Mouse (Mus musculus) kidney, embryonic 15.5 days (tissue): Measurements from ENCODE around the gene Prkacb. TPM values are rescaled to one million over a fixed set of nuclear protein-coding genes. Genes with fewer than 3 reads are reported as not detected.

ENCODE experiments used
- ATAC-seq: fragments of 200-750 bp; cut with Nextera tagmentation; replicated peaks from 2 replicates; pipeline ENCODE4 v1.8.0; 2017; ENCODE audit warnings: moderate TSS enrichment; ENCODE audit not compliant: low FRiP score
- H3K27ac ChIP-seq: fragments of 300-500 bp; sonication (generic); 2 replicates; pipeline ENCODE4 v1.5.1; 2015; ENCODE audit warnings: mild to moderate bottlenecking, inconsistent platforms
- H3K27me3 ChIP-seq: fragments of 300-500 bp; sonication (generic); 2 replicates; pipeline ENCODE4 v1.6.1; 2015; ENCODE audit warnings: inconsistent platforms
- H3K36me3 ChIP-seq: fragments of 300-500 bp; sonication (generic); 2 replicates; pipeline ENCODE4 v1.6.1; 2015; ENCODE audit warnings: inconsistent platforms
- H3K4me1 ChIP-seq: fragments of 300-500 bp; sonication (generic); 2 replicates; pipeline ENCODE4 v1.6.1; 2015; ENCODE audit warnings: inconsistent platforms
- H3K4me2 ChIP-seq: fragments of 300-500 bp; sonication (generic); 2 replicates; pipeline ENCODE4 v1.6.1; 2015; ENCODE audit warnings: moderate library complexity, mild to moderate bottlenecking, inconsistent platforms
- H3K4me3 ChIP-seq: fragments of 300-500 bp; sonication (generic); replicated peaks from 2 replicates; pipeline ENCODE4 v1.5.1; 2015; ENCODE audit warnings: mild to moderate bottlenecking, inconsistent platforms
- H3K9ac ChIP-seq: fragments of 300-500 bp; sonication (generic); 2 replicates; pipeline ENCODE4 v1.6.1; 2015; ENCODE audit warnings: mild to moderate bottlenecking, inconsistent platforms
- H3K9me3 ChIP-seq: fragments of 300-500 bp; sonication (generic); replicated peaks from 2 replicates; pipeline ENCODE4 v1.6.1; 2016; ENCODE audit warnings: inconsistent platforms
- WGBS: fragments of 180-500 bp; shearing (Covaris S2); methylation state at CpG from one replicate; pipeline ENCODE4 v1.1.7; 2015; ENCODE audit warnings: mixed read lengths; 5-methylcytosine and 5-hydroxymethylcytosine counted together
- polyA plus RNA-seq: library from polyadenylated mRNA; unstranded; fragments of >200 nt; fragmentation: Nextera tagmentation; extraction: Ambion mirVana; gene quantifications from 2 replicates; pipeline ENCODE4 v1.2.1, GENCODE M21; 2015

Gene Prkacb
- polyA plus RNA-seq, 1 experiment from 2014 or later, result 62.5 TPM

DNA sequence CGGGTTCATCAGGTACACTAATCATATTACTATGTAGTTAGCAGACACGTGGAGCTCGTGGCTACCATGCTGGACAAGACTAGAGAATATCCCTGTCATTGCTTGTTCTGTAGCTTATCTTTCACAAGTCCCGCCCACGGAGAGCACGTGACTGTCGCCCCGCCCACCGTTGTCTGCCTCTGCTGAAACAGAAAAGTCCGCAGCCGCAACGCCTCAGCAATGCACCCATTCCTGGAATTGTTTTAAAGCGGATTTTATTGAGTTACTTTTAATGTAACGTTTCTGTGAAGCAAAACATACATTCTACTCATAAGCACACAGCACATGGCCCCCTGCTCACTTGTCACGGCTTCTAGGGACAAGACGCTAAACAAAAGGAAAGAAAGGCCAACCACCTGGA lies 133.1 kb downstream of the Prkacb start:
- WGBS, result 94% methylated on average over 16 of the region's 16 CpGs
- no peak overlapping the region for H3K4me2 ChIP-seq
- H3K4me1 ChIP-seq, result peaks cover 10% of the 10 kb centered on the region; the same call in 1 of the 2 replicates
- no peak overlapping the region for H3K4me3 ChIP-seq
- no peaks in the 10 kb centered on the region for H3K9me3 ChIP-seq
- no peak for ATAC-seq
- H3K27ac ChIP-seq, result no peak overlapping the region
- H3K27me3 ChIP-seq, result 0 out of 2 replicates have a peak, but pooled peaks cover 5% of the 10 kb centered on the region
- no peak overlapping the region for H3K9ac ChIP-seq
- H3K36me3 ChIP-seq, result no peaks in the 10 kb centered on the region

Other genes with a start within 250 kb of the Prkacb start
- 0.88 TPM in 1 of 2 replicates, not detected in the other for gene Uox, start 242.6 kb downstream of the Prkacb start, polyA plus RNA-seq
- 0.08 TPM in 1 of 2 replicates, not detected in the other for gene Dnase2b, start 197.4 kb downstream of the Prkacb start, polyA plus RNA-seq
- gene 4930503B20Rik, start 161.7 kb downstream of the Prkacb start, polyA plus RNA-seq, result not detected in 2 replicates
- 0.86 and 0.96 TPM in 2 replicates for gene Samd13, start 127.4 kb downstream of the Prkacb start, polyA plus RNA-seq
- 1.5 and 1.8 TPM in 2 replicates for gene Ttll7, start 39.4 kb upstream of the Prkacb start, polyA plus RNA-seq